Mouse (Mus musculus) 3134 (cell line): ENCODE data around the gene Islr.

Experiments
- DNase-seq: peaks from one replicate; pipeline ENCODE4 v3.0.0-alpha.2; 2011; ENCODE audit warnings: low spot score; ENCODE audit not compliant: insufficient read length; ENCODE audit errors: extremely low read depth

Gene Islr

GRCm38 (mm10) chr9:58224356-58224755 lies 20.2 kb upstream of the Islr start:
- no peak for DNase-seq

- no peak for DNase-seq
These were observed 16.3 kb upstream of the Islr start for GRCm38 (mm10) chr9:58220218-58220903.

- no peak for DNase-seq
These were observed 14.4 kb upstream of the Islr start for GRCm38 (mm10) chr9:58218539-58218938.

- DNase-seq: no peak
These were observed 12.3 kb upstream of the Islr start for GRCm38 (mm10) chr9:58216402-58216801.

GRCm38 (mm10) chr9:58214519-58215180 lies 10.5 kb upstream of the Islr start:
- DNase-seq: peak; percentile 60

GRCm38 (mm10) chr9:58213865-58214264 lies 9.8 kb upstream of the Islr start:
- DNase-seq: no peak

- DNase-seq: no peak
These were observed 9.3 kb upstream of the Islr start for GRCm38 (mm10) chr9:58213377-58213776.

GRCm38 (mm10) chr9:58210304-58210627 lies 6.2 kb upstream of the Islr start:
- no peak for DNase-seq

- no peak for DNase-seq
These were observed 5.6 kb upstream of the Islr start for GRCm38 (mm10) chr9:58209462-58210303.

GRCm38 (mm10) chr9:58206013-58206412 lies 1.9 kb upstream of the Islr start:
- DNase-seq: no peak

- DNase-seq: peak; percentile 70
These were observed 418 bp upstream of the Islr start for GRCm38 (mm10) chr9:58204448-58205000.

- DNase-seq: no peak
These were observed 1.2 kb downstream of the Islr start for GRCm38 (mm10) chr9:58202676-58203453.

GRCm38 (mm10) chr9:58201861-58202549 lies 2.1 kb downstream of the Islr start:
- DNase-seq: no peak

- DNase-seq: no peak
These were observed 2.8 kb downstream of the Islr start for GRCm38 (mm10) chr9:58201091-58201842.

GRCm38 (mm10) chr9:58200270-58201090 lies 3.6 kb downstream of the Islr start:
- DNase-seq: no peak

GRCm38 (mm10) chr9:58199381-58200269 lies 4.5 kb downstream of the Islr start:
- no peak for DNase-seq

GRCm38 (mm10) chr9:58198801-58199371 lies 5.2 kb downstream of the Islr start:
- no peak for DNase-seq
